Mouse (Mus musculus): ENCODE data around the gene Dedd.

GRCm38 (mm10) chr1:171355812-171356340, 26.9 kb downstream of the Dedd start:
- TF ChIP-seq CTCF (IDR thresholded peaks at IDR 0.05; ENCODE audit: low read depth) (peak; percentile 80), EP300 (optimal IDR thresholded peaks at IDR 0.05) (no peak)
